ENCODE assay signal across 7 mouse cellular contexts in the genomic region with DNA sequence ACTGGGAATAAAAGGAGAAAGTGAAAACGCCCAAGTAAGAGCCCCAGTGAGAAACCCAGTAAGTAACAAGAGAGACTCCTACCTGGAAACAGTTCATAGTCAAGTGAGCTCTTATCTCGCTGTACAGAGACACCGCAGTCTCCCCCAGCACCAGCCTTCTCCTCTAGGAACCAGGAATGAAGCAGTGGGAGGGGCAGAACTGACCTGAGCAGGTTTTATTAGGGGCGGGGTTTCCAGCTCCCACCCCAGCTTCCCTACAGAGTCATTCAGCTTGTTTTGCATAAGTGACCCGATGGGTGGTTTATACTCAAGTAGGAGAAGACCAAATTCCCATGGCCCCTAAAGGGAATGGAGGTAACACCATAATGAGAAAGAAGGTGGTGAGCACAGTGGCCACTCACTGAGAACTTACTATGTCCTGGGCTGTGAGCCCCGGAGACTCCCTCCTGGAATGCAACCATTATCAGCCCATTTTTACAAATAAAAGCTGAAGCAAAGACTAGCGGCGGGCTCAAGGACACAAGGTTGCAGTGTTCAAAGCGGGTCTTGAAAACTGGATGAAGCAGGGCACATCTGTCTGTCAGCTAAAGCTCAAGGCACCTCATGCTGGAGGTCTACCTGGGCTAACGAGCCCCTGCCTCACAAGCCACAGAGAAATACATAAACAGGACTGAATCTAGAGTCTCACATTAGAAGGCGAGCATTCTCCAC. TPM values are rescaled to one million over a fixed set of nuclear protein-coding genes. Genes with fewer than 3 reads are reported as not detected.
A peak's percentile ranks its signal among the peaks of the same experiment; 100 is the strongest.
DNase-seq lines count a peak whose midpoint lies in the region; ATAC-seq and TF ChIP-seq lines count a peak whose summit lies in the region.

No protein-coding gene starts in this region.

- peaks cover 22% of the 10 kb centered on the region for H3K36me3 ChIP-seq in G1E (replicated peaks)
- no peaks in the 10 kb centered on the region for H3K36me3 ChIP-seq in hindbrain, embryonic 15.5 days
- no peaks in the 10 kb centered on the region for H3K36me3 ChIP-seq in liver, embryonic 16.5 days (ENCODE audit: control insufficient read depth, insufficient read depth)
- H3K36me3 ChIP-seq in stomach, embryonic 16.5 days (ENCODE audit: control insufficient read depth, insufficient read depth, low read length): no peaks in the 10 kb centered on the region

- H3K4me2 ChIP-seq in hindbrain, embryonic 15.5 days: peak overlapping the region; percentile 89
- peak overlapping the region; percentile 98 for H3K4me2 ChIP-seq in liver, embryonic 16.5 days (ENCODE audit: low read depth, low read length)
- peak overlapping the region; percentile 79 for H3K4me2 ChIP-seq in stomach, embryonic 16.5 days (ENCODE audit: low read depth, low read length)

- DNase-seq in 416B (ENCODE audit: low read depth) (peak; percentile 29), G1E (ENCODE audit: low spot score) (peak; percentile 61)
- no peak for DNase-seq in retina, postnatal 1 day

- peak overlapping the region; percentile 66 for H3K4me3 ChIP-seq in G1E (ENCODE audit: low read depth, low read length)
- no peak overlapping the region for H3K4me3 ChIP-seq in hindbrain, embryonic 15.5 days
- H3K4me3 ChIP-seq in liver, embryonic 16.5 days (ENCODE audit: low read depth, low read length): peak overlapping the region; percentile 94
- H3K4me3 ChIP-seq in stomach, embryonic 16.5 days (replicated peaks; ENCODE audit: low read length): peak overlapping the region; percentile 97

- WGBS in hindbrain, embryonic 15.5 days: 50% methylated on average over 11 of the region's 11 CpGs
- WGBS in liver, embryonic 16.5 days (ENCODE audit: insufficient replicate concordance): 32% methylated on average over 11 of the region's 11 CpGs
- 33% methylated on average over 11 of the region's 11 CpGs for WGBS in stomach, embryonic 16.5 days

- TF ChIP-seq CTCF in G1E (IDR thresholded peaks at IDR 0.05; ENCODE audit: low read depth, low read length): no peak

- H3K27me3 ChIP-seq in G1E (ENCODE audit: insufficient read depth, low read length): no peaks in the 10 kb centered on the region
- no peaks in the 10 kb centered on the region for H3K27me3 ChIP-seq in hindbrain, embryonic 15.5 days
- no peaks in the 10 kb centered on the region for H3K27me3 ChIP-seq in liver, embryonic 16.5 days (ENCODE audit: control insufficient read depth, insufficient read depth, low read depth, low read length)
- H3K27me3 ChIP-seq in stomach, embryonic 16.5 days (ENCODE audit: control insufficient read depth, insufficient read depth, low read length): no peaks in the 10 kb centered on the region

- no peak overlapping the region for H3K9ac ChIP-seq in hindbrain, embryonic 15.5 days
- peak overlapping the region; percentile 94 for H3K9ac ChIP-seq in liver, embryonic 16.5 days (ENCODE audit: low read depth, low read length)
- H3K9ac ChIP-seq in stomach, embryonic 16.5 days (ENCODE audit: low read length): peak overlapping the region; percentile 99

- peak; percentile 61 for ATAC-seq in G1E (ENCODE audit: extremely low read depth, insufficient number of reproducible peaks, low FRiP score, poor library complexity, severe bottlenecking)
- ATAC-seq in hindbrain, embryonic 15.5 days (ENCODE audit: low FRiP score, low read depth): no peak
- ATAC-seq in liver, embryonic 16.5 days (ENCODE audit: low read depth): peak; percentile 71
- ATAC-seq in stomach, embryonic 16.5 days (ENCODE audit: insufficient read depth, low FRiP score): no peak
- no peak for ATAC-seq in inflammation-experienced regulatory T-cells, adult 6 months

- no peaks in the 10 kb centered on the region for H3K9me3 ChIP-seq in G1E (replicated peaks)
- H3K9me3 ChIP-seq in hindbrain, embryonic 15.5 days: no peaks in the 10 kb centered on the region
- H3K9me3 ChIP-seq in liver, embryonic 16.5 days (replicated peaks; ENCODE audit: control insufficient read depth, low read length): no peaks in the 10 kb centered on the region
- H3K9me3 ChIP-seq in stomach, embryonic 16.5 days (replicated peaks; ENCODE audit: control insufficient read depth, low read length): no peaks in the 10 kb centered on the region

- peaks cover 78% of the 10 kb centered on the region for H3K4me1 ChIP-seq in G1E (ENCODE audit: insufficient read depth, low read depth, low read length)
- peaks cover 53% of the 10 kb centered on the region for H3K4me1 ChIP-seq in hindbrain, embryonic 15.5 days (replicated peaks)
- H3K4me1 ChIP-seq in liver, embryonic 16.5 days (ENCODE audit: control insufficient read depth, low read depth, low read length): peaks cover 60% of the 10 kb centered on the region
- peaks cover 25% of the 10 kb centered on the region for H3K4me1 ChIP-seq in stomach, embryonic 16.5 days (ENCODE audit: control insufficient read depth, insufficient read depth, low read length)

- no peak overlapping the region for H3K27ac ChIP-seq in hindbrain, embryonic 15.5 days (replicated peaks)
- H3K27ac ChIP-seq in liver, embryonic 16.5 days (ENCODE audit: low read length): peak overlapping the region; percentile 97
- peak overlapping the region; percentile 99 for H3K27ac ChIP-seq in stomach, embryonic 16.5 days (ENCODE audit: low read length)

RNA-seq across cellular contexts. Expression of gene Usp46, which starts 2.5 kb away (rescaled TPM):
- 22.5 and 37.9 TPM in 2 replicates for total RNA-seq in G1E (2014; fragmentation: Nextera tagmentation)
- total RNA-seq in G1E (2017): 15.6 and 16.3 TPM in 2 replicates
- 1.4 and 1.7 TPM in 2 replicates for polyA plus RNA-seq in G1E (2012)
- 32.1 and 38.5 TPM in 2 replicates for polyA plus RNA-seq in hindbrain, embryonic 15.5 days (2015; fragmentation: Nextera tagmentation; extraction: Ambion mirVana)
- polyA plus RNA-seq in liver, embryonic 16.5 days (2015; fragmentation: Nextera tagmentation; extraction: Ambion mirVana): 18.9 and 20.0 TPM in 2 replicates
- polyA plus RNA-seq in stomach, embryonic 16.5 days (2015; fragmentation: Nextera tagmentation; extraction: Ambion mirVana): 32.1 and 32.3 TPM in 2 replicates
- 10 to 100 TPM in 1 of 3 experiments, 1 to 10 TPM in 2; 8.5 to 12.6 (median 9.9) TPM for polyA plus RNA-seq in inflammation-experienced regulatory T-cells, adult 6 months (2017; shearing (Covaris generic))

Comparison
In these comparisons a context has a peak if more than half of its experiments do, and no peak if none do; other contexts are left out.
1. ATAC-seq: peak in G1E (single experiment) and liver, embryonic 16.5 days (single experiment); none in hindbrain, embryonic 15.5 days (single experiment), stomach, embryonic 16.5 days (single experiment) and inflammation-experienced regulatory T-cells, adult 6 months (single experiment).
2. Peak in every context shown above with its lines, with median percentiles within 50 percentile points of each other: H3K4me2 ChIP-seq.